Mouse (Mus musculus) heart, postnatal 0 days (tissue): Measurements from ENCODE around the gene Spdef. TPM values are rescaled to one million over a fixed set of nuclear protein-coding genes. Genes with fewer than 3 reads are reported as not detected.
A peak's percentile ranks its signal among the peaks of the same experiment; 100 is the strongest.

Experiments
- ATAC-seq: fragments of 200-750 bp; cut with Nextera tagmentation; 2 replicates; pipeline ENCODE4 v1.8.0; 2017; ENCODE audit warnings: low read depth, moderate number of reproducible peaks, moderate library complexity; ENCODE audit not compliant: insufficient read depth
- DNase-seq: peaks from one replicate; pipeline ENCODE4 v3.0.0-alpha.2; 2016; ENCODE audit warnings: low spot score
- H3K27ac ChIP-seq: fragments of 300-500 bp; sonication (generic); 2 replicates; pipeline ENCODE4 v1.5.1; 2014; ENCODE audit warnings: low read depth, mild to moderate bottlenecking
- H3K27me3 ChIP-seq: fragments of 300-500 bp; sonication (generic); 2 replicates; pipeline ENCODE4 v1.6.1; 2014; ENCODE audit warnings: low read length, mixed read lengths; ENCODE audit not compliant: control insufficient read depth, insufficient read depth
- H3K36me3 ChIP-seq: fragments of 300-500 bp; sonication (generic); replicated peaks from 2 replicates; pipeline ENCODE4 v1.6.1; 2014; ENCODE audit warnings: low read length, mixed read lengths; ENCODE audit not compliant: control insufficient read depth, insufficient read depth
- H3K4me1 ChIP-seq: fragments of 300-500 bp; sonication (generic); 2 replicates; pipeline ENCODE4 v1.6.1; 2014; ENCODE audit warnings: antibody characterized with exemption; ENCODE audit not compliant: control insufficient read depth, insufficient read depth
- H3K4me2 ChIP-seq: fragments of 300-500 bp; sonication (generic); 2 replicates; pipeline ENCODE4 v1.6.1; 2014; ENCODE audit warnings: low read depth, mild to moderate bottlenecking, low read length, moderate library complexity
- H3K4me3 ChIP-seq: fragments of 300-500 bp; sonication (generic); 2 replicates; pipeline ENCODE4 v1.5.1; 2014; ENCODE audit warnings: low read depth, low read length
- H3K9ac ChIP-seq: fragments of 300-500 bp; sonication (generic); replicated peaks from 2 replicates; pipeline ENCODE4 v1.6.1; 2014; ENCODE audit warnings: low read depth, low read length, mixed read lengths
- H3K9me3 ChIP-seq: fragments of 300-500 bp; sonication (generic); replicated peaks from 2 replicates; pipeline ENCODE4 v1.6.1; 2016; ENCODE audit warnings: low read length; ENCODE audit not compliant: control insufficient read depth
- CTCF ChIP-seq: IDR thresholded peaks from 2 replicates; pipeline ENCODE4 v1.5.1; 2016; ENCODE audit warnings: antibody characterized with exemption, control low read depth, low read depth
- EP300 ChIP-seq: IDR thresholded peaks from 2 replicates; pipeline ENCODE4 v1.6.1; 2016; ENCODE audit warnings: antibody characterized with exemption, low read depth
- WGBS: fragments of 180-500 bp; shearing (Covaris S2); extraction: QIAGEN DNeasy Blood & Tissue Kit; methylation state at CpG from one replicate; pipeline ENCODE4 v1.1.7; 2014; 5-methylcytosine and 5-hydroxymethylcytosine counted together
- polyA plus RNA-seq: library from polyadenylated mRNA; unstranded; fragments of >200 nt; fragmentation: Nextera tagmentation; extraction: Ambion mirVana; gene quantifications from 2 replicates; pipeline ENCODE4 v1.2.1, GENCODE M21; 2015
- total RNA-seq: library from RNA; depleted of rRNA; stranded (reverse); fragments of >200 nt; gene quantifications from 2 replicates; pipeline ENCODE4 v1.2.3, GENCODE M21; 2014; ENCODE audit warnings: low replicate concordance; rRNA removed

Gene Spdef
- total and polyA plus RNA-seq, 2 experiments from 2014 or later = 0.22 to 5.1 TPM

DNA sequence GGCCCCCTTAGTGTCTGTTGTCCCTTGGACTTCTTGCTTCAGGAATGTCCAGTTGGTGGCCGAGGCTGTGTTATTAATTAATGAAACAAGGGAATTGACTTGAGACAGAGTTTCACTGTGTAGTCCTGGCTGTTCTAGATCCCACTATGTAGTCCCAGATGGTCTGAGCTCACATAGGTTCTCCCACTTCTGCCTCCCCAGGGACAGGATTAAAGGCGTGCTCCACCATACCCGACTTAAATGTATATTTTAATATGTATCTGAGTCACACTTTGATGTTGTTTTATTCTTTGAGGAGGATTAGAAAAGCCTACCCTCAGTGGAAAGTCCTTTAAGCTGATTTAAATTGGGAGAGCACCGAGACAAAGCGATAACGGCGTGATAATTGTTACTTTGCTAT lies 52.5 kb downstream of the Spdef start:
- ATAC-seq = no peak

GRCm38 (mm10) chr17:27675453-27675852 lies 53.3 kb downstream of the Spdef start:
- no peaks in the 10 kb centered on the region for H3K36me3 ChIP-seq
- DNase-seq = no peak

More for the DNA sequence above, 52.5 kb downstream of the Spdef start:
- no peak for DNase-seq
- no peak overlapping the region for H3K9ac ChIP-seq
- H3K27ac ChIP-seq = no peak overlapping the region
- TF ChIP-seq EP300 (no peak), CTCF (no peak)
- no peak overlapping the region for H3K4me2 ChIP-seq
- H3K36me3 ChIP-seq = no peaks in the 10 kb centered on the region
- no peaks in the 10 kb centered on the region for H3K9me3 ChIP-seq
- no peaks in the 10 kb centered on the region for H3K27me3 ChIP-seq
- H3K4me3 ChIP-seq = no peak overlapping the region
- 53% methylated on average over 7 of the region's 7 CpGs for WGBS
- no peaks in the 10 kb centered on the region for H3K4me1 ChIP-seq

DNA sequence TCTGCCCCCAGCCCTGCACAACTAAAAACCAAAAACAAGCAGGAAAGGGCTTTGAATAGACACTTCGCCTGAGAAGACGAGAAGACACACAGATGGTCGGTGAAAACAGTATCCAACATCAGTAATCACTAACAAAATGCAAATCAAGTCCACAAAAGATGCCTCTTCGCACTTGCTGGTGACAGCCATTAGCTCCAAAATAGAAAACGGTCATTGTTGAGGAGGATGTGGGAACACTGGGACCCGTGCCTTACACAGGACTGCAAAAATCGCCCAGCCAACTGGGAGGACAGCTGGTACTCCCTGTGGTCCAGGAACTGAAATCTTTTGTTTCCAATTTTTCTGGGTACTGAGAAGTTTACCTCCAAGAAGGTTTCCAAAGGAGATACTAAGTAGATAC lies 54.8 kb downstream of the Spdef start:
- H3K9ac ChIP-seq = no peak overlapping the region
- H3K9me3 ChIP-seq = no peaks in the 10 kb centered on the region
- no peak overlapping the region for H3K4me2 ChIP-seq
- no peak overlapping the region for H3K4me3 ChIP-seq
- H3K27me3 ChIP-seq = no peaks in the 10 kb centered on the region
- H3K27ac ChIP-seq = no peak overlapping the region
- no peaks in the 10 kb centered on the region for H3K4me1 ChIP-seq
- no peak for TF ChIP-seq CTCF
- no peak for TF ChIP-seq EP300
- H3K36me3 ChIP-seq = no peaks in the 10 kb centered on the region
- WGBS = 83% methylated on average over 7 of the region's 7 CpGs
- no peak for DNase-seq
- ATAC-seq = no peak

More at GRCm38 (mm10) chr17:27675453-27675852, 53.3 kb downstream of the Spdef start:
- Histone ChIP-seq H3K4me2 (no peak overlapping the region), H3K27ac (no peak overlapping the region), H3K4me1 (no peaks in the 10 kb centered on the region), H3K9ac (no peak overlapping the region), H3K9me3 (no peaks in the 10 kb centered on the region), H3K27me3 (no peaks in the 10 kb centered on the region), H3K4me3 (no peak overlapping the region)
- no peak for ATAC-seq
- WGBS = 46% methylated on average over 9 of the region's 9 CpGs
- TF ChIP-seq EP300 = no peak
- peak; percentile 20 for TF ChIP-seq CTCF

DNA sequence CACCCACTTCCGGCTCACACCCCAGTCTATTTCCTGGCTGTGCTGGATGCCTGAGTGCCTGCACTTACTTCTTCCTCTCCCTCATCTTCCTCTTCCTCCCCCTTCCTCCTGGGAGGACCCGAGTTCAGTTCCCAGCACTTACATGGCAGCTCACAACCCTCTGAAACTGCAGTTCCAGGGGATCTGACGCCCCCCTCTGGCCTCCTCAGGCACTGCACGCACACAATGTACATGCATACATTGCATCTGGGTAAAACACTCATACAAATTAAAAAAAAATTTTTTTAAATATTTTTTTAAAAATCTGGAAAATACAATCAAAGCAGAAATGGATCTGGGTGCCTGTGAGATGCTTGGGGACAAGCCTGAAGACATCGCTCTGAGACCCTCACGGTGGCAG lies 57.0 kb downstream of the Spdef start:
- no peaks in the 10 kb centered on the region for H3K4me1 ChIP-seq
- 75% methylated on average over 6 of the region's 6 CpGs for WGBS
- H3K4me2 ChIP-seq = no peak overlapping the region
- ATAC-seq (no peak), DNase-seq (no peak)
- no peak overlapping the region for H3K4me3 ChIP-seq
- no peaks in the 10 kb centered on the region for H3K9me3 ChIP-seq
- H3K36me3 ChIP-seq = no peaks in the 10 kb centered on the region
- no peak overlapping the region for H3K9ac ChIP-seq
- no peak for TF ChIP-seq EP300
- no peak for TF ChIP-seq CTCF
- H3K27ac ChIP-seq = no peak overlapping the region
- no peaks in the 10 kb centered on the region for H3K27me3 ChIP-seq

Other genes starting within 250 kb of the Spdef start
- gene Grm4, start 207.6 kb downstream of the Spdef start, total RNA-seq = not detected in 2 replicates
- gene Grm4, start 207.6 kb downstream of the Spdef start, polyA plus RNA-seq = 0.03 TPM in 1 of 2 replicates, not detected in the other
- 108 TPM in 2 replicates for gene Hmga1, start 172.5 kb downstream of the Spdef start, total RNA-seq
- gene Hmga1, start 172.5 kb downstream of the Spdef start, polyA plus RNA-seq = 56.7 and 59.7 TPM in 2 replicates
- 11.1 and 13.4 TPM in 2 replicates for gene AI413582, start 163.2 kb downstream of the Spdef start, total RNA-seq
- 18.5 and 20.1 TPM in 2 replicates for gene AI413582, start 163.2 kb downstream of the Spdef start, polyA plus RNA-seq
- gene Nudt3, start 105.5 kb downstream of the Spdef start, total RNA-seq = 159 and 184 TPM in 2 replicates
- gene Nudt3, start 105.5 kb downstream of the Spdef start, polyA plus RNA-seq = 139 and 140 TPM in 2 replicates
- gene RPS10-NUDT3, start 93.7 kb downstream of the Spdef start, total RNA-seq = not detected in 2 replicates
- gene RPS10-NUDT3, start 93.7 kb downstream of the Spdef start, polyA plus RNA-seq = not detected in 2 replicates
- gene Rps10, start 92.3 kb downstream of the Spdef start, total RNA-seq = 1,352 and 1,440 TPM in 2 replicates
- 486 and 524 TPM in 2 replicates for gene Rps10, start 92.3 kb downstream of the Spdef start, polyA plus RNA-seq
- gene Pacsin1, start 73.4 kb downstream of the Spdef start, total RNA-seq = not detected in 2 replicates
- 0.04 and 0.32 TPM in 2 replicates for gene Pacsin1, start 73.4 kb downstream of the Spdef start, polyA plus RNA-seq
- 80.6 and 85.7 TPM in 2 replicates for gene D17Wsu92e, start 91.7 kb upstream of the Spdef start, total RNA-seq
- 12.5 and 15.0 TPM in 2 replicates for gene D17Wsu92e, start 91.7 kb upstream of the Spdef start, polyA plus RNA-seq
- gene Snrpc, start 109.2 kb upstream of the Spdef start, total RNA-seq = 113 and 125 TPM in 2 replicates
- gene Snrpc, start 109.2 kb upstream of the Spdef start, polyA plus RNA-seq = 182 and 185 TPM in 2 replicates
- gene Uhrf1bp1, start 127.5 kb upstream of the Spdef start, total RNA-seq = 5.3 and 12.3 TPM in 2 replicates
- gene Uhrf1bp1, start 127.5 kb upstream of the Spdef start, polyA plus RNA-seq = 1.4 and 1.9 TPM in 2 replicates
- 31.3 and 55.4 TPM in 2 replicates for gene Anks1, start 180.4 kb upstream of the Spdef start, total RNA-seq
- gene Anks1, start 180.4 kb upstream of the Spdef start, polyA plus RNA-seq = 7.7 and 11.0 TPM in 2 replicates
- gene Taf11, start 180.9 kb upstream of the Spdef start, total RNA-seq = 9.2 and 12.1 TPM in 2 replicates
- 39.8 and 39.9 TPM in 2 replicates for gene Taf11, start 180.9 kb upstream of the Spdef start, polyA plus RNA-seq